Mouse (Mus musculus): Measurements from ENCODE around the gene Cwc27. TPM values are rescaled to one million over a fixed set of nuclear protein-coding genes. Genes with fewer than 3 reads are reported as not detected.

Cwc27 gene
- polyA plus RNA-seq, 1 experiment, result 4.3 TPM

GRCm38 (mm10) chr13:104601783-104602182 is 215.2 kb downstream of the Cwc27 start:
- DNase-seq, result no peak

GRCm38 (mm10) chr13:104596199-104596598 is 220.7 kb downstream of the Cwc27 start:
- DNase-seq, result no peak
- 96% methylated on average over 4 of the region's 4 CpGs for WGBS
- H3K4me1 ChIP-seq (ENCODE audit: control insufficient read depth, insufficient read depth, low read length), result no peaks in the 10 kb centered on the region
- no peak for TF ChIP-seq CTCF (conservative IDR thresholded peaks at IDR 0.05; ENCODE audit: insufficient read depth, insufficient read length, low read depth, low read length)
- no peaks in the 10 kb centered on the region for H3K27me3 ChIP-seq (replicated peaks; ENCODE audit: control insufficient read depth, insufficient read depth, low read length)
- no peak overlapping the region for H3K4me3 ChIP-seq (ENCODE audit: insufficient read depth, low read depth, low read length)
- H3K36me3 ChIP-seq (ENCODE audit: control insufficient read depth, insufficient read depth, low read length), result no peaks in the 10 kb centered on the region
- H3K27ac ChIP-seq (ENCODE audit: insufficient read depth, low read depth, low read length), result no peak overlapping the region

More at GRCm38 (mm10) chr13:104601783-104602182, 215.2 kb downstream of the Cwc27 start:
- H3K27ac ChIP-seq (ENCODE audit: insufficient read depth, low read depth, low read length), result no peak overlapping the region
- no peaks in the 10 kb centered on the region for H3K27me3 ChIP-seq (replicated peaks; ENCODE audit: control insufficient read depth, insufficient read depth, low read length)
- H3K4me1 ChIP-seq (ENCODE audit: control insufficient read depth, insufficient read depth, low read length), result no peaks in the 10 kb centered on the region
- no peaks in the 10 kb centered on the region for H3K36me3 ChIP-seq (ENCODE audit: control insufficient read depth, insufficient read depth, low read length)
- WGBS, result 88% methylated on average over 3 of the region's 3 CpGs
- no peak overlapping the region for H3K4me3 ChIP-seq (ENCODE audit: insufficient read depth, low read depth, low read length)
- TF ChIP-seq POLR2A (IDR thresholded peaks at IDR 0.05; ENCODE audit: low read depth, low read length) (no peak), CTCF (conservative IDR thresholded peaks at IDR 0.05; ENCODE audit: insufficient read depth, insufficient read length, low read depth, low read length) (no peak)

GRCm38 (mm10) chr13:104594820-104595351 is 222.1 kb downstream of the Cwc27 start:
- H3K4me1 ChIP-seq (ENCODE audit: control insufficient read depth, insufficient read depth, low read length), result no peaks in the 10 kb centered on the region
- H3K4me3 ChIP-seq (ENCODE audit: insufficient read depth, low read depth, low read length), result no peak overlapping the region
- TF ChIP-seq CTCF (conservative IDR thresholded peaks at IDR 0.05; ENCODE audit: insufficient read depth, insufficient read length, low read depth, low read length), result no peak
- no peak for TF ChIP-seq POLR2A (IDR thresholded peaks at IDR 0.05; ENCODE audit: low read depth, low read length)
- no peaks in the 10 kb centered on the region for H3K36me3 ChIP-seq (ENCODE audit: control insufficient read depth, insufficient read depth, low read length)
- H3K27me3 ChIP-seq (replicated peaks; ENCODE audit: control insufficient read depth, insufficient read depth, low read length), result no peaks in the 10 kb centered on the region
- 80% methylated on average over 4 of the region's 4 CpGs for WGBS
- H3K27ac ChIP-seq (ENCODE audit: insufficient read depth, low read depth, low read length), result no peak overlapping the region
- no peak for DNase-seq

- WGBS, result 75% methylated on average over 7 of the region's 7 CpGs
- TF ChIP-seq POLR2A (IDR thresholded peaks at IDR 0.05; ENCODE audit: low read depth, low read length) (no peak), CTCF (conservative IDR thresholded peaks at IDR 0.05; ENCODE audit: insufficient read depth, insufficient read length, low read depth, low read length) (no peak)
- Histone ChIP-seq H3K4me3 (ENCODE audit: insufficient read depth, low read depth, low read length) (no peak overlapping the region), H3K4me1 (ENCODE audit: control insufficient read depth, insufficient read depth, low read length) (no peaks in the 10 kb centered on the region), H3K27ac (ENCODE audit: insufficient read depth, low read depth, low read length) (no peak overlapping the region), H3K27me3 (replicated peaks; ENCODE audit: control insufficient read depth, insufficient read depth, low read length) (no peaks in the 10 kb centered on the region), H3K36me3 (ENCODE audit: control insufficient read depth, insufficient read depth, low read length) (no peaks in the 10 kb centered on the region)
- peak; percentile 15 for DNase-seq
Measured at GRCm38 (mm10) chr13:104590931-104591330, 226.0 kb downstream of the Cwc27 start.

- Histone ChIP-seq H3K27me3 (replicated peaks; ENCODE audit: control insufficient read depth, insufficient read depth, low read length) (no peaks in the 10 kb centered on the region), H3K36me3 (ENCODE audit: control insufficient read depth, insufficient read depth, low read length) (no peaks in the 10 kb centered on the region), H3K4me3 (ENCODE audit: insufficient read depth, low read depth, low read length) (no peak overlapping the region), H3K27ac (ENCODE audit: insufficient read depth, low read depth, low read length) (no peak overlapping the region), H3K4me1 (ENCODE audit: control insufficient read depth, insufficient read depth, low read length) (no peaks in the 10 kb centered on the region)
- no peak for DNase-seq
- 60% methylated on average over 11 of the region's 11 CpGs for WGBS
- TF ChIP-seq CTCF (conservative IDR thresholded peaks at IDR 0.05; ENCODE audit: insufficient read depth, insufficient read length, low read depth, low read length) (no peak), POLR2A (IDR thresholded peaks at IDR 0.05; ENCODE audit: low read depth, low read length) (no peak)
Measured at GRCm38 (mm10) chr13:104590097-104590607, 226.8 kb downstream of the Cwc27 start.

DNA sequence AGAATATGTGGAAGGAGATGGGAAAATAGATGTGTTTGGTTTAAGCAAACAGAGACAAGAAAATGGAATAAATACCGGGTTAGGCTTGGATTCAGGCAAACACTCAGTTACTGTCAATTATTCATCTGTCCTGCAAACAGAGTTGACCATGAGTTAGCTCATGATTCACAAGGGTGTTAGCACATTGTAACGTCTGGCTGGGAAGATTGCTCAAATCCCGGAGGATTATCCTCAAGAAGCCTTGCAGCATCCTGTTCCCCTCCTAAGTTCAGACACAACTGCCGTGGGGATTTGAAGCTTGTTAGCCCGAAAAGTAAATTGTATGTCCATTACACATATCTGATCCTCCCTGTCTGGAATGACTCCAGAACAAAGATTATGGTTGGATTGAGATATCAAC is 228.6 kb downstream of the Cwc27 start:
- no peaks in the 10 kb centered on the region for H3K36me3 ChIP-seq (ENCODE audit: control insufficient read depth, insufficient read depth, low read length)
- no peaks in the 10 kb centered on the region for H3K27me3 ChIP-seq (replicated peaks; ENCODE audit: control insufficient read depth, insufficient read depth, low read length)
- TF ChIP-seq CTCF (conservative IDR thresholded peaks at IDR 0.05; ENCODE audit: insufficient read depth, insufficient read length, low read depth, low read length), result no peak
- TF ChIP-seq POLR2A (IDR thresholded peaks at IDR 0.05; ENCODE audit: low read depth, low read length), result no peak
- H3K4me3 ChIP-seq (ENCODE audit: insufficient read depth, low read depth, low read length), result no peak overlapping the region
- no peak for DNase-seq
- H3K27ac ChIP-seq (ENCODE audit: insufficient read depth, low read depth, low read length), result no peak overlapping the region
- no peaks in the 10 kb centered on the region for H3K4me1 ChIP-seq (ENCODE audit: control insufficient read depth, insufficient read depth, low read length)
- 79% methylated on average over 5 of the region's 5 CpGs for WGBS

Other genes with a start within 250 kb of the Cwc27 start
- gene Srek1ip1, start 24.7 kb downstream of the Cwc27 start, polyA plus RNA-seq (2012; rRNA removed), result 11.9 and 14.0 TPM in 2 replicates
- gene Shisal2b, start 46.8 kb upstream of the Cwc27 start, polyA plus RNA-seq (2012; rRNA removed), result not detected in 2 replicates
- gene Rgs7bp, start 237.8 kb upstream of the Cwc27 start, polyA plus RNA-seq (2012; rRNA removed), result 0.33 TPM in 2 replicates

All from kidney, adult 2 months (tissue).